35 mouse cellular contexts compared by ENCODE assay signal in genomic region chr11:86205031-86205430, GRCm38 (mm10).
"Had no signal": no experiment of that assay in that cellular context is flagged by ENCODE, and none has a peak within 500 bp of the region (broad histone marks: within the 10 kb centered on the region; RNA-seq: fewer than 3 reads in every experiment).

No protein-coding gene starts in this region.

- H3K27me3 ChIP-seq: heart, embryonic 12.5 days; heart, embryonic 13.5 days; heart, embryonic 15.5 days; hindbrain, embryonic 12.5 days; hindbrain, embryonic 13.5 days; hindbrain, embryonic 15.5 days; intestine, embryonic 15.5 days; kidney, embryonic 15.5 days had no signal

- H3K27ac ChIP-seq: heart, embryonic 10.5 days; heart, embryonic 13.5 days; heart, embryonic 15.5 days; hindbrain, embryonic 10.5 days; hindbrain, embryonic 12.5 days; hindbrain, embryonic 13.5 days; hindbrain, embryonic 14.5 days; hindbrain, embryonic 15.5 days; hindbrain, postnatal 0 days; intestine, embryonic 15.5 days; kidney, embryonic 15.5 days; kidney, postnatal 0 days; layer of hippocampus, adult 2 months had no signal

- ATAC-seq: hindbrain, embryonic 16.5 days; hindbrain, postnatal 0 days; inflammation-experienced regulatory T-cells, adult 6 months; intestine, embryonic 15.5 days; intestine, embryonic 16.5 days; intestine, postnatal 0 days had no signal

- H3K4me3 ChIP-seq: heart, embryonic 10.5 days; heart, embryonic 12.5 days; heart, embryonic 13.5 days; heart, embryonic 15.5 days; hindbrain, embryonic 10.5 days; hindbrain, embryonic 12.5 days; hindbrain, embryonic 13.5 days; hindbrain, embryonic 15.5 days; intestine, embryonic 15.5 days; kidney, embryonic 15.5 days; layer of hippocampus, adult 2 months had no signal

- H3K4me2 ChIP-seq: heart, embryonic 11.5 days; heart, embryonic 12.5 days; heart, embryonic 13.5 days; heart, embryonic 15.5 days; hindbrain, embryonic 12.5 days; hindbrain, embryonic 13.5 days; hindbrain, embryonic 14.5 days; hindbrain, embryonic 15.5 days; intestine, embryonic 15.5 days; kidney, embryonic 15.5 days had no signal

- H3K9me3 ChIP-seq: heart, embryonic 10.5 days; heart, embryonic 12.5 days; heart, embryonic 13.5 days; heart, embryonic 15.5 days; hindbrain, embryonic 15.5 days; intestine, embryonic 15.5 days had no signal

- H3K9ac ChIP-seq: heart, embryonic 12.5 days; heart, embryonic 13.5 days; heart, embryonic 15.5 days; hindbrain, embryonic 12.5 days; hindbrain, embryonic 13.5 days; hindbrain, embryonic 14.5 days; hindbrain, embryonic 15.5 days; intestine, embryonic 15.5 days; kidney, embryonic 15.5 days had no signal

- DNase-seq: heart, postnatal 10 days; heart, postnatal 14 days; heart, postnatal 36 days; heart, postnatal 4 days; kidney, adult 11 months; kidney, adult 18-20 months; kidney, adult 2 months; kidney, adult 8-10 months; kidney, adult 9 months; kidney, postnatal 10 days; kidney, postnatal 14 days; kidney, postnatal 25 days; kidney, postnatal 36 days; kidney, postnatal 4 days; layer of hippocampus, adult 9-11 months; layer of hippocampus, postnatal 36 days had no signal
